ENCODE assay signal across 13 mouse cellular contexts in genomic region chr3:84731003-84731402, GRCm38 (mm10).
A peak's percentile ranks its signal among the peaks of the same experiment; 100 is the strongest.
DNase-seq lines count a peak whose midpoint lies in the region; ATAC-seq and TF ChIP-seq lines count a peak whose summit lies in the region.
"Had no signal": no experiment of that assay in that cellular context is flagged by ENCODE, and none has a peak within 500 bp of the region (broad histone marks: within the 10 kb centered on the region; RNA-seq: fewer than 3 reads in every experiment).

No protein-coding gene starts in this region.

- H3K9me3 ChIP-seq in neural tube, embryonic 12.5 days = no peaks in the 10 kb centered on the region
- no peaks in the 10 kb centered on the region for H3K9me3 ChIP-seq in hindbrain, postnatal 0 days (ENCODE audit: low read length)
- no peaks in the 10 kb centered on the region for H3K9me3 ChIP-seq in stomach, embryonic 16.5 days (replicated peaks; ENCODE audit: control insufficient read depth, low read length)
- H3K9me3 ChIP-seq: liver, embryonic 13.5 days had no signal

- no peaks in the 10 kb centered on the region for H3K36me3 ChIP-seq in neural tube, embryonic 12.5 days
- H3K36me3 ChIP-seq in hindbrain, postnatal 0 days (ENCODE audit: insufficient read depth, low read length) = no peaks in the 10 kb centered on the region
- no peaks in the 10 kb centered on the region for H3K36me3 ChIP-seq in stomach, embryonic 16.5 days (ENCODE audit: control insufficient read depth, insufficient read depth, low read length)
- H3K36me3 ChIP-seq: liver, embryonic 13.5 days had no signal

- 30% methylated on average over 5 of the region's 5 CpGs for WGBS in neural tube, embryonic 12.5 days
- WGBS in hindbrain, postnatal 0 days = 38% methylated on average over 5 of the region's 5 CpGs
- 51% methylated on average over 5 of the region's 5 CpGs for WGBS in stomach, embryonic 16.5 days

- no peak overlapping the region for H3K4me3 ChIP-seq in neural tube, embryonic 12.5 days
- no peak overlapping the region for H3K4me3 ChIP-seq in hindbrain, postnatal 0 days (ENCODE audit: low read length)
- H3K4me3 ChIP-seq in stomach, embryonic 16.5 days (replicated peaks; ENCODE audit: low read length) = no peak overlapping the region

- peak; percentile 48 for ATAC-seq in frontal cortex, adult (ENCODE audit: low TSS enrichment)
- ATAC-seq in neural tube, embryonic 12.5 days (ENCODE audit: low FRiP score, low read depth) = no peak
- ATAC-seq in hindbrain, postnatal 0 days = no peak
- no peak for ATAC-seq in stomach, embryonic 16.5 days (ENCODE audit: insufficient read depth, low FRiP score)
- ATAC-seq: intestine, postnatal 0 days had no signal

- peak overlapping the region; percentile 53; the same call in 1 of the 2 replicates for H3K4me2 ChIP-seq in neural tube, embryonic 12.5 days (replicated peaks)
- H3K4me2 ChIP-seq in hindbrain, postnatal 0 days (ENCODE audit: low read depth, low read length) = peak overlapping the region; percentile 54
- H3K4me2 ChIP-seq in stomach, embryonic 16.5 days (ENCODE audit: low read depth, low read length) = peak overlapping the region; percentile 47; the same call in 1 of the 2 replicates

- no peak overlapping the region for H3K27ac ChIP-seq in neural tube, embryonic 12.5 days
- peak overlapping the region; percentile 75 for H3K27ac ChIP-seq in hindbrain, postnatal 0 days
- no peak overlapping the region for H3K27ac ChIP-seq in stomach, embryonic 16.5 days (ENCODE audit: low read length)
- H3K27ac ChIP-seq: liver, embryonic 13.5 days; macrophage had no signal

- no peak overlapping the region for H3K9ac ChIP-seq in neural tube, embryonic 12.5 days
- H3K9ac ChIP-seq in hindbrain, postnatal 0 days (replicated peaks; ENCODE audit: low read length) = no peak overlapping the region
- H3K9ac ChIP-seq in stomach, embryonic 16.5 days (ENCODE audit: low read length) = no peak overlapping the region
- H3K9ac ChIP-seq: liver, embryonic 13.5 days had no signal

- no peak for DNase-seq in frontal cortex, postnatal 14 days (ENCODE audit: low spot score in 2 of 2)
- no peak for DNase-seq in neural tube, embryonic 10.5 days (ENCODE audit: extremely low spot score, low spot score)
- peak; percentile 14 for DNase-seq in hindbrain, postnatal 0 days (ENCODE audit: low spot score)
- DNase-seq in gastrocnemius, adult 8-10 months (ENCODE audit: low spot score in 2 of 2) = no peak
- DNase-seq in adrenal gland, postnatal 25 days = no peak
- DNase-seq: adrenal gland, adult 8-10 months; B cell, adult 2 months; liver, embryonic 13.5 days had no signal

- peaks cover 14% of the 10 kb centered on the region for H3K4me1 ChIP-seq in neural tube, embryonic 12.5 days
- peaks cover 19% of the 10 kb centered on the region for H3K4me1 ChIP-seq in hindbrain, postnatal 0 days (ENCODE audit: insufficient read depth, low read length)
- peaks cover 8% of the 10 kb centered on the region for H3K4me1 ChIP-seq in stomach, embryonic 16.5 days (ENCODE audit: control insufficient read depth, insufficient read depth, low read length)

- TF ChIP-seq CTCF in hindbrain, postnatal 0 days (IDR thresholded peaks at IDR 0.05; ENCODE audit: low read depth) = no peak

- no peaks in the 10 kb centered on the region for H3K27me3 ChIP-seq in neural tube, embryonic 12.5 days (replicated peaks)
- no peaks in the 10 kb centered on the region for H3K27me3 ChIP-seq in hindbrain, postnatal 0 days (ENCODE audit: insufficient read depth, low read length)
- H3K27me3 ChIP-seq in stomach, embryonic 16.5 days (ENCODE audit: control insufficient read depth, insufficient read depth, low read length) = no peaks in the 10 kb centered on the region
